Mouse (Mus musculus): ENCODE measurements around the gene Filip1l.

GRCm38 (mm10) chr16:57305463-57305862, 47.4 kb upstream of the Filip1l start:
- TF ChIP-seq CTCF (IDR thresholded peaks at IDR 0.05; ENCODE audit: low read depth) (no peak), EP300 (optimal IDR thresholded peaks at IDR 0.05) (no peak)
